Mouse (Mus musculus): ENCODE data around the gene Tjp1. TPM values are rescaled to one million over a fixed set of nuclear protein-coding genes. Genes with fewer than 3 reads are reported as not detected.

Tjp1 gene
- polyA plus RNA-seq, 1 experiment, result 2.3 TPM

DNA sequence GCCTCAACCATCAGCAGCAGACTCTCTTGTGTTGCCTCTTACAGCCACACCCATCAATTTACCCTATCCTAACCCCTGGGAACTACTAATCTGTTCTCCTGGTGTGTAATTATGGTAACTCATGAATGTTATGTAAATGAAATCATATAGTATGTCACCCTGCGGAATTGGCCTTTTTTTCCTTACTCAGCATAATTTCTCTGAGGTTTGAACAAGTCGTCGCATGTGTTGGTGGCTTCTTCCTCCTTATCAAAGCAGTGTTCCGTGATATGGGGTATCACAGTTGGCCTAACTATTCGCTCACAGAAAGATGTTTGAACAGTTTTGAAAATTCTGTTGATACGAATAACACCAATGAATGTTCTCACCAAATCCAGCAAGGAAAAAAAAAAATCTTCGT, 142.8 kb downstream of the Tjp1 start:
- Histone ChIP-seq H3K27me3 (ENCODE audit: control insufficient read depth, insufficient read depth, low read length) (no peaks in the 10 kb centered on the region), H3K36me3 (ENCODE audit: control insufficient read depth, insufficient read depth, low read length) (no peaks in the 10 kb centered on the region), H3K4me3 (ENCODE audit: extremely low read depth, insufficient read depth, insufficient read length) (no peak overlapping the region), H3K27ac (ENCODE audit: insufficient read depth, low read length) (no peak overlapping the region), H3K4me1 (ENCODE audit: control insufficient read depth, insufficient read depth, insufficient read length) (no peaks in the 10 kb centered on the region)
- no peak for DNase-seq (ENCODE audit: low read depth in 1 of 2, low spot score in 2 of 2)
- 92% methylated on average over 7 of the region's 7 CpGs for WGBS
- TF ChIP-seq POLR2A (IDR thresholded peaks at IDR 0.05; ENCODE audit: low read depth, low read length), result no peak
- TF ChIP-seq CTCF (IDR thresholded peaks at IDR 0.05; ENCODE audit: extremely low read depth, insufficient read depth, insufficient read length, insufficient replicate concordance), result no peak

- 64% methylated on average over 10 of the region's 10 CpGs for WGBS
- Histone ChIP-seq H3K27ac (ENCODE audit: insufficient read depth, low read length) (no peak overlapping the region), H3K27me3 (ENCODE audit: control insufficient read depth, insufficient read depth, low read length) (no peaks in the 10 kb centered on the region), H3K36me3 (ENCODE audit: control insufficient read depth, insufficient read depth, low read length) (no peaks in the 10 kb centered on the region), H3K4me1 (ENCODE audit: control insufficient read depth, insufficient read depth, insufficient read length) (no peaks in the 10 kb centered on the region), H3K4me3 (ENCODE audit: extremely low read depth, insufficient read depth, insufficient read length) (no peak overlapping the region)
- DNase-seq (ENCODE audit: low read depth in 1 of 2, low spot score in 2 of 2), result no peak
- no peak for TF ChIP-seq CTCF (IDR thresholded peaks at IDR 0.05; ENCODE audit: extremely low read depth, insufficient read depth, insufficient read length, insufficient replicate concordance)
- no peak for TF ChIP-seq POLR2A (IDR thresholded peaks at IDR 0.05; ENCODE audit: low read depth, low read length)
These were observed 144.9 kb downstream of the Tjp1 start for GRCm38 (mm10) chr7:65382515-65383283.

- 55% methylated on average over 6 of the region's 6 CpGs for WGBS
These were observed 145.7 kb downstream of the Tjp1 start for GRCm38 (mm10) chr7:65381896-65382295.

DNA sequence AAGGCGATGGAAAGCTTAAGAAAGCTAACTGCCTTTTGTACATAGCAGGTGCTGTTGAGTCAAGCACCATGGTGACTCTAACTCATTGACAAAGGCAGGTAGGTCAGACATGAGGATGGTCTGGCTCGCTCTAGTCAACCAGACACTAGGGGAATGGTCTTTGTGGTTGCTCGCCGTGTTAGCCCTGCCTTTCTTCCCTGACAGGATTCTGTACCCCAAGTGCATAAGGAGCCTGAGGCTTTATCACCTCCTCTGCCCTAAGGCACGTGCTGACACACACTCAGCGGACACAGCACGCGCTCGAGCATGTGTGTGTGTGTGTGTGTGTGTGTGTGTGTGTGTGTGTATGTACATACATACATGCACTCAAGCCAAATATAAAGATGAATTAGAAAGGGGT, 146.9 kb downstream of the Tjp1 start:
- Histone ChIP-seq H3K36me3 (ENCODE audit: control insufficient read depth, insufficient read depth, low read length) (no peaks in the 10 kb centered on the region), H3K27ac (ENCODE audit: insufficient read depth, low read length) (no peak overlapping the region), H3K4me3 (ENCODE audit: extremely low read depth, insufficient read depth, insufficient read length) (no peak overlapping the region), H3K27me3 (ENCODE audit: control insufficient read depth, insufficient read depth, low read length) (no peaks in the 10 kb centered on the region), H3K4me1 (ENCODE audit: control insufficient read depth, insufficient read depth, insufficient read length) (no peaks in the 10 kb centered on the region)
- no peak for DNase-seq (ENCODE audit: low read depth in 1 of 2, low spot score in 2 of 2)
- WGBS, result 83% methylated on average over 9 of the region's 9 CpGs
- no peak for TF ChIP-seq POLR2A (IDR thresholded peaks at IDR 0.05; ENCODE audit: low read depth, low read length)
- no peak for TF ChIP-seq CTCF (IDR thresholded peaks at IDR 0.05; ENCODE audit: extremely low read depth, insufficient read depth, insufficient read length, insufficient replicate concordance)

More at GRCm38 (mm10) chr7:65381896-65382295, 145.7 kb downstream of the Tjp1 start:
- no peaks in the 10 kb centered on the region for H3K36me3 ChIP-seq (ENCODE audit: control insufficient read depth, insufficient read depth, low read length)
- no peaks in the 10 kb centered on the region for H3K27me3 ChIP-seq (ENCODE audit: control insufficient read depth, insufficient read depth, low read length)
- no peak overlapping the region for H3K4me3 ChIP-seq (ENCODE audit: extremely low read depth, insufficient read depth, insufficient read length)
- H3K27ac ChIP-seq (ENCODE audit: insufficient read depth, low read length), result no peak overlapping the region
- no peak for DNase-seq (ENCODE audit: low read depth in 1 of 2, low spot score in 2 of 2)
- H3K4me1 ChIP-seq (ENCODE audit: control insufficient read depth, insufficient read depth, insufficient read length), result no peaks in the 10 kb centered on the region
- no peak for TF ChIP-seq CTCF (IDR thresholded peaks at IDR 0.05; ENCODE audit: extremely low read depth, insufficient read depth, insufficient read length, insufficient replicate concordance)
- TF ChIP-seq POLR2A (IDR thresholded peaks at IDR 0.05; ENCODE audit: low read depth, low read length), result no peak

DNA sequence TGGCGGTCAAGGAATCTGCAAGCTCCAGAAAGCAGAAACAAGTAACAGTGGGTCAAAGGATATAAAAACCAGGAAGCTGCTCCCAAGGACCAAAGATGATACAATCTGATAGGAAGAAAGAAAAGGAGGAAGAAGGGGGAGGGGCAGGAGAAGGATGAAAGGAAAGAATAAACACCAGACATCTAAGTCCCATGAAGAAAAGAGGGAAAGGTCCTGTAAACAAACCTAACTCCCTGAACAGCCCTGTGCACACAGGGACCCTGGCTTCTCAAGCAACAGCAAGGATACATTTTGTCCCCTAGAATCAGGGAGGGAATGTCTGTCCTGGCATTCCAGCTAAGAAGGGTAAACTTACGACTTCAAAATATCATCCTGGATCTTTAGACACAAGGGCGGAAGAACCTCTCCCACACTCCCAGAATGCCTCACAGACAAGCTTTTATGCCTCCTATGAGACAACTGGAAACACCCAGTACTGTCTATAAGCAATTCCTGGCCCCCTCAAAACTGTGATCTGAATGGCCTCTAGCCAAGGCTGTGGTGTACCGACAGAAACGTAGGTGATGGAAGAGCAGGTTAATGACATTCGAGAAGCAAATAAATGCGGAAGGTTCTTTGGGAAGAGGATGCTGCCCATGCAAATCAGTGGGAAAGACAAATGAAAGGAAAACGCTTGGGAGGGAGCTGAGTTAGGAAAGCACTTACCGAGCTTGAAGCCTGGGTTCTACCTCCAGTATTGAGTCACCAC, 148.6 kb downstream of the Tjp1 start:
- no peaks in the 10 kb centered on the region for H3K4me1 ChIP-seq (ENCODE audit: control insufficient read depth, insufficient read depth, insufficient read length)
- no peak for DNase-seq (ENCODE audit: low read depth in 1 of 2, low spot score in 2 of 2)
- H3K27me3 ChIP-seq (ENCODE audit: control insufficient read depth, insufficient read depth, low read length), result peaks cover 2% of the 10 kb centered on the region; the same call in 1 of the 2 replicates
- TF ChIP-seq POLR2A (IDR thresholded peaks at IDR 0.05; ENCODE audit: low read depth, low read length) (no peak), CTCF (IDR thresholded peaks at IDR 0.05; ENCODE audit: extremely low read depth, insufficient read depth, insufficient read length, insufficient replicate concordance) (no peak)
- H3K4me3 ChIP-seq (ENCODE audit: extremely low read depth, insufficient read depth, insufficient read length), result no peak overlapping the region
- H3K27ac ChIP-seq (ENCODE audit: insufficient read depth, low read length), result no peak overlapping the region
- 49% methylated on average over 9 of the region's 9 CpGs for WGBS
- no peaks in the 10 kb centered on the region for H3K36me3 ChIP-seq (ENCODE audit: control insufficient read depth, insufficient read depth, low read length)

- Histone ChIP-seq H3K36me3 (ENCODE audit: control insufficient read depth, insufficient read depth, low read length) (no peaks in the 10 kb centered on the region), H3K4me1 (ENCODE audit: control insufficient read depth, insufficient read depth, insufficient read length) (no peaks in the 10 kb centered on the region), H3K27me3 (ENCODE audit: control insufficient read depth, insufficient read depth, low read length) (peaks cover 2% of the 10 kb centered on the region; the same call in 1 of the 2 replicates), H3K4me3 (ENCODE audit: extremely low read depth, insufficient read depth, insufficient read length) (no peak overlapping the region), H3K27ac (ENCODE audit: insufficient read depth, low read length) (no peak overlapping the region)
- 93% methylated on average over 3 of the region's 3 CpGs for WGBS
- no peak for TF ChIP-seq CTCF (IDR thresholded peaks at IDR 0.05; ENCODE audit: extremely low read depth, insufficient read depth, insufficient read length, insufficient replicate concordance)
- TF ChIP-seq POLR2A (IDR thresholded peaks at IDR 0.05; ENCODE audit: low read depth, low read length), result no peak
- DNase-seq (ENCODE audit: low read depth in 1 of 2, low spot score in 2 of 2), result no peak
These were observed 150.1 kb downstream of the Tjp1 start for GRCm38 (mm10) chr7:65377521-65377920.
